Mouse (Mus musculus) kidney, postnatal 0 days (tissue): Measurements from ENCODE around the gene Fam217a. TPM values are rescaled to one million over a fixed set of nuclear protein-coding genes. Genes with fewer than 3 reads are reported as not detected.
A peak's percentile ranks its signal among the peaks of the same experiment; 100 is the strongest.
"Not testable (repeated sequence)": the region's sequence is repeated elsewhere in the genome, so short reads cannot be mapped to it uniquely, and the experiment has no call there.

Experiments used
- ATAC-seq: fragments of 200-750 bp; cut with Nextera tagmentation; replicated peaks from 2 replicates; pipeline ENCODE4 v1.8.0; 2017; ENCODE audit warnings: low read depth, moderate number of reproducible peaks, moderate TSS enrichment, moderate library complexity; ENCODE audit not compliant: low FRiP score
- DNase-seq: peaks from one replicate; pipeline ENCODE4 v3.0.0-alpha.2; 2016; ENCODE audit warnings: low spot score
- H3K27ac ChIP-seq: fragments of 300-500 bp; sonication (generic); 2 replicates; pipeline ENCODE4 v1.5.1; 2014; ENCODE audit warnings: mild to moderate bottlenecking
- H3K27me3 ChIP-seq: fragments of 300-500 bp; sonication (generic); 2 replicates; pipeline ENCODE4 v1.6.1; 2014; ENCODE audit warnings: low read length, mixed read lengths; ENCODE audit not compliant: insufficient read depth
- H3K36me3 ChIP-seq: fragments of 300-500 bp; sonication (generic); 2 replicates; pipeline ENCODE4 v1.6.1; 2014; ENCODE audit warnings: low read length, mixed read lengths; ENCODE audit not compliant: insufficient read depth
- H3K4me1 ChIP-seq: fragments of 300-500 bp; sonication (generic); replicated peaks from 2 replicates; pipeline ENCODE4 v1.6.1; 2014; ENCODE audit warnings: antibody characterized with exemption, low read length, mixed read lengths; ENCODE audit not compliant: insufficient read depth
- H3K4me2 ChIP-seq: fragments of 300-500 bp; sonication (generic); 2 replicates; pipeline ENCODE4 v1.6.1; 2014; ENCODE audit warnings: mild to moderate bottlenecking, low read length, moderate library complexity, mixed read lengths
- H3K4me3 ChIP-seq: fragments of 300-500 bp; sonication (generic); replicated peaks from 2 replicates; pipeline ENCODE4 v1.5.1; 2014; ENCODE audit warnings: low read depth, low read length
- H3K9ac ChIP-seq: fragments of 300-500 bp; sonication (generic); 2 replicates; pipeline ENCODE4 v1.6.1; 2014; ENCODE audit warnings: low read depth, low read length
- H3K9me3 ChIP-seq: fragments of 300-500 bp; sonication (generic); replicated peaks from 2 replicates; pipeline ENCODE4 v1.6.1; 2016; ENCODE audit warnings: low read length, inconsistent platforms, mixed read lengths
- CTCF ChIP-seq: IDR thresholded peaks from 2 replicates; pipeline ENCODE4 v1.5.1; 2016; ENCODE audit warnings: antibody characterized with exemption, low read depth, mild to moderate bottlenecking, moderate library complexity
- WGBS: fragments of 180-500 bp; shearing (Covaris S2); extraction: QIAGEN DNeasy Blood & Tissue Kit; methylation state at CpG from one replicate; pipeline ENCODE4 v1.1.7; 2014; 5-methylcytosine and 5-hydroxymethylcytosine counted together
- polyA plus RNA-seq: library from polyadenylated mRNA; unstranded; fragments of >200 nt; fragmentation: Nextera tagmentation; extraction: Ambion mirVana; gene quantifications from 2 replicates; pipeline ENCODE4 v1.2.1, GENCODE M21; 2015

The Fam217a gene
- polyA plus RNA-seq, 1 experiment from 2014 or later: 7.0 TPM

DNA sequence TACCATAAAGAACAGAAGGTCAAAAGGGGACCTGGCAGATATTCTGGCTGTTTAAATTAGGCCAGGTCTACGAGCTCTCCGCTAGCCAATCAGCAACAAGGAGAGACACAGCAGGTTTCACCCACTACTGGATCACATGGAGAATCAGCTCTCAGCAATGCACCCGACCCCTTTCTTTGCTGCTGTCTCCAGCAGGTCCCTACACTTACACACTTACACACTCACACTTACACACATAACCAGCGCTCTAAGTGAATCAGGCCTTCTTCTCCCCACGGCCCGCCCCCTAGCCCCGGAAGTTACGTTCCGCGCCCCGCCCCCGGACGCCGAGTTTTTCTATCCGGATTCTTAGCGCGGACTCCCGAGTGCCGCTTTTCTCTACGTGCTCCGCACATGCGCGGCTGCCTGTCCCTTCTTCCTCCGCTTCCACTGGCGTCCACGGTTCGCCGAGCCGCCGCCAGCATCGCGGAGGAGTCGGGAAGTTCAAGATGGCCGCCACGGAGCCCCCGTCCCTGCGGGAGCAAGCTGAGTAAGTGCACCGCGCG, 48.9 kb downstream of the Fam217a start, which contains the start of gene Prpf4b:
Prpf4b (plus strand) TSS at position 137 of the 545 bp plus-strand sequence.
- peak within 1 kb of the TSS; percentile 79 for H3K4me2 ChIP-seq
- peak within 1 kb of the TSS; percentile 93 for H3K4me3 ChIP-seq
- no peaks in the 10 kb centered on the region for H3K9me3 ChIP-seq
- WGBS: 1% methylated on average over 40 of the region's 40 CpGs
- DNase-seq: peak; percentile 96
- H3K9ac ChIP-seq: peak within 1 kb of the TSS; percentile 98
- no peak for TF ChIP-seq CTCF
- H3K27ac ChIP-seq: peak within 1 kb of the TSS; percentile 99
- H3K27me3 ChIP-seq: no peaks in the 10 kb centered on the region
- H3K4me1 ChIP-seq: peaks cover 13% of the 10 kb centered on the region
- H3K36me3 ChIP-seq: no peaks in the 10 kb centered on the region
- peak; percentile 83 for ATAC-seq

DNA sequence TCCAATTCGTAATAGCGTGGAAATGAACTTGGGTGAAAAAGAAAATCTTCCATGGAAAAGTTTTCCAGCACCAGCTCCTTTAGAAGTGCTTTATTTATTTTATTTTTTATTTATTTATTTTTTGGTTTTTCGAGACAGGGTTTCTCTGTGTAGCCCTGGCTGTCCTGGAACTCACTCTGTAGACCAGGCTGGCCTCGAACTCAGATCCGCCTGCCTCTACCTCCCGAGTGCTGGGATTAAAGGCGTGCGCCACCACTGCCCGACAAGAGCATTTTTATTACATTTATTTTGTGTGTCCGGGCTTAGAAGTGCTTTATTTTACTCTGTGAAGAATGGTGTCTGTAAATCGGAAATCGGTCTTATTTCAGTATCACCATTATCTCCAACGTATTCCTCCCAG, 49.4 kb downstream of the Fam217a start:
- Histone ChIP-seq H3K4me1 (peaks cover 13% of the 10 kb centered on the region), H3K4me3 (peak overlapping the region; percentile 93), H3K27ac (peak overlapping the region; percentile 99), H3K4me2 (peak overlapping the region; percentile 79), H3K9ac (peak overlapping the region; percentile 98)
- WGBS: 22% methylated on average over 13 of the region's 13 CpGs
- ATAC-seq, H3K36me3 ChIP-seq, DNase-seq, H3K9me3 ChIP-seq, H3K27me3 ChIP-seq: not testable (repeated sequence)

DNA sequence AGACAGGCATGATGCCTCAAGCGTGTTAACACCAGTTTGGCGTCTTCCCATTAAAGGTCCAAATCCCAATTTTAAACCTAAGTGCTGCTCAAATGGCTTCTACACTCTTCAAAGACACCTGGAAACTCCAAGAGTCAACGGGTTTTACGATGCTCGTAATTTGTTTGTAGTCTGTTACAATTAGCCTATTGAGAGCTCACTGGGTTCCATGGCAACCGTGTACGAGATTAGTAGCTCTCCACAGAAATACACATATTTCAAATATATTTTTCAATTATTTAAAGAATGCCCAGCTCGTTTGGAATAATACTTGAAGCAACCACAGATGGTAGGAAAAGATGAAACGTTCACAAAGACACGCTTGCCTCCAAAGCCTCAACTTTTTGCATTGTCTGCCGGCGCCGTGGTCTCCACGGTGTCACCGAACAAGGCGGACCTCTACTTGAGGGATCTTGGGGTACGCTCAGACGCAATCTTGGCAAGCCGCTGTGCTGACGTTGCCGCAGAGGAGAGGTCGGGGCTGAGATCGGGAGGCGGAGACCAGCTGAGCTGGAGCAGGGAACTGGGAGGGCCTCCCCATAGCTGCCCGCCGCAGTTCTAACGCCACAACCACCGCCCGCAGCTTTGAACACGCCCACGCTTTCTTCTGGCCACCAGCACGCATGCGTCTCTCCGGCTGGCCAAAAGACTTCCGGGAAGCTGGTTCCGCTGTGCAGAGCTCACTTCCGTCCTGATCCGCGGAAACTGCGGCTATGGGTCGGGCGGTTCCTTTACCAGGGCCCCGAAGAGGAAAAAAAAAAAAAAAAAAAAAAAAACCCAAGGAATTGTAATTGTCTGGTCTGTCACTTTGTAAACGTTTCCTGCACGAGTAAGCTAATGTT, 50.1 kb downstream of the Fam217a start:
- DNase-seq (peak; percentile 99), ATAC-seq (peak; percentile 87)
- H3K27me3 ChIP-seq: no peaks in the 10 kb centered on the region
- H3K4me3 ChIP-seq: peak overlapping the region; percentile 93
- TF ChIP-seq CTCF: no peak
- no peaks in the 10 kb centered on the region for H3K9me3 ChIP-seq
- peak overlapping the region; percentile 99 for H3K27ac ChIP-seq
- 1% methylated on average over 45 of the region's 45 CpGs for WGBS
- H3K9ac ChIP-seq: peak overlapping the region; percentile 98
- no peaks in the 10 kb centered on the region for H3K36me3 ChIP-seq
- H3K4me2 ChIP-seq: peak overlapping the region; percentile 79
- H3K4me1 ChIP-seq: peaks cover 13% of the 10 kb centered on the region

DNA sequence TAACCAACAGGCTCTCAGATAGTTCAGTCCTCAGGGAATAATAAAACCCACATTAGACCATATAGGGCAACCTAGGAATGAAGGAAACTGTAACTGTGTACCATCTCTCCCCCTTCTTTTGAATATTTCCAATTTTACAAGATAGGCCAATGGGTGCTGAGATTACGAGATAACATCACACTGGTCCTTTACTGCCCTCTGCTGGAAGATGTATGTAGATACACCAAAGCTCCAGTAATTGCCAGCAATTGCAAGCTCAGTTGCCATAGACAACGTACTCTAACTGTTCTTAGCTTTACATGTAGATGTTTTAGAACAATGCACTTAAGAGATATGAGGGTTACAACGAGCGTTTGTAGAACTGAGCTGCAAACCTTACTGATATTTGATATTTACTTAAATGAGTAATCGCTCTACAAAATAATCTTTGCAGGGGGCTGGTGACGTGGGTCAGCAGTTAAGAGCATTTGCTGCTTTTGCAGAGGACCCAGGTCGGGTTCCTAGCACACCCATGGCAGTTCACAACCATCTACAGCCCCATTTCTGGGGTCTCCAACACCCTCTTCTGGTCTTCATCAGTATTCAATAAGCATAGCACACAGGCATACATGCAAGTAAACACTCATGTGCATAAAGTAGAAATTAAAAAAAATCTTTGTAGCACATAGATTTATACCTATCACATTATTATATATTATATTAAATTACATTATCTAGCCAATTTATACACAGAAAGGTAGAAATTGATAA, 59.5 kb downstream of the Fam217a start:
- no peak overlapping the region for H3K4me2 ChIP-seq
- no peaks in the 10 kb centered on the region for H3K4me1 ChIP-seq
- WGBS: 44% methylated on average over 7 of the region's 7 CpGs
- ATAC-seq (no peak), DNase-seq (peak; percentile 92)
- no peaks in the 10 kb centered on the region for H3K9me3 ChIP-seq
- H3K4me3 ChIP-seq: no peak overlapping the region
- no peaks in the 10 kb centered on the region for H3K27me3 ChIP-seq
- no peak overlapping the region for H3K27ac ChIP-seq
- no peaks in the 10 kb centered on the region for H3K36me3 ChIP-seq
- no peak overlapping the region for H3K9ac ChIP-seq
- TF ChIP-seq CTCF: peak; percentile 97

DNA sequence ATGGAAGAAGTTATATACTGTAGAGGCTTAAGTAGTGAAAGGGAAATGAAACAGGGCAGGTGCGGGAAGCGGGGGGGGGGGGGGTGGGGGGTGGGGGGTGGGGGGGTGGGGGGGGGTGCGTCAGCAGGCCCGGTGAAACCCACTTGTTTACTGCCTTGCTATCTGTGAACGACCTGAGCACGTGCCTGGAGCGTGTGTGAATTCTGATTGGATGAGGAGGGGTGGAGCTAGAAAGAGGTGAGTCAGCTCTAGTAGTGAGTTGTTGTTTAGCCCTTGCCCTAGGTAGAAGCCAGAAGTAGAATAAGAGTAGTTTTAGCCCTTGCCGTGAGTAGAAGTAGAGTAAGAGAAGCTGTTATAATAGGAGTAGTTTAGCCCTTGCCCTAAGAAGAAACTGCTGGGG, 62.9 kb downstream of the Fam217a start:
- not testable (repeated sequence) for H3K9me3 ChIP-seq, H3K4me1 ChIP-seq, H3K27ac ChIP-seq, H3K36me3 ChIP-seq, H3K9ac ChIP-seq, H3K4me3 ChIP-seq, H3K27me3 ChIP-seq, H3K4me2 ChIP-seq, DNase-seq, ATAC-seq
- 38% methylated on average over 7 of the region's 8 CpGs for WGBS

Other genes with a start within 250 kb of the Fam217a start
- not detected in 2 replicates for gene Fam50b, start 189.5 kb downstream of the Fam217a start, polyA plus RNA-seq
- gene Prpf4b, start 49.0 kb downstream of the Fam217a start, polyA plus RNA-seq: 68.8 and 69.5 TPM in 2 replicates
- gene 4933417A18Rik, start 99 bp upstream of the Fam217a start, polyA plus RNA-seq: not detected in 2 replicates
- 12.9 and 13.0 TPM in 2 replicates for gene Eci3, start 39.5 kb upstream of the Fam217a start, polyA plus RNA-seq
- gene Eci2, start 102.8 kb upstream of the Fam217a start, polyA plus RNA-seq: 180 and 185 TPM in 2 replicates